Mouse (Mus musculus) ovary, postnatal 14 days (tissue): ENCODE results near the gene Tspan12.
"Not testable (repeated sequence)": the region's sequence is repeated elsewhere in the genome, so short reads cannot be mapped to it uniquely, and the experiment has no call there.

ENCODE experiments used
- DNase-seq: peaks from one replicate; pipeline ENCODE4 v3.0.0; 2022; ENCODE audit warnings: low spot score

The Tspan12 gene

GRCm38 (mm10) chr6:21852344-21852785 lies at the start of gene Tspan12:
TSS of gene Tspan12 (minus strand) at chr6:21852515.
- DNase-seq: no peak

GRCm38 (mm10) chr6:21894451-21894850 lies 42.1 kb upstream of the Tspan12 start:
- peak; percentile 1 for DNase-seq

- no peak for DNase-seq
Measured at GRCm38 (mm10) chr6:21889101-21889500, 36.8 kb upstream of the Tspan12 start.

GRCm38 (mm10) chr6:21887971-21888370 lies 35.7 kb upstream of the Tspan12 start:
- DNase-seq: not testable (repeated sequence)

GRCm38 (mm10) chr6:21879496-21879895 lies 27.2 kb upstream of the Tspan12 start:
- DNase-seq: no peak

- no peak for DNase-seq
Measured at GRCm38 (mm10) chr6:21867310-21867709, 15.0 kb upstream of the Tspan12 start.

- no peak for DNase-seq
Measured at GRCm38 (mm10) chr6:21864179-21864578, 11.9 kb upstream of the Tspan12 start.

GRCm38 (mm10) chr6:21863561-21863960 lies 11.2 kb upstream of the Tspan12 start:
- no peak for DNase-seq

GRCm38 (mm10) chr6:21861316-21861715 lies 9.0 kb upstream of the Tspan12 start:
- DNase-seq: no peak

GRCm38 (mm10) chr6:21857843-21858242 lies 5.5 kb upstream of the Tspan12 start:
- no peak for DNase-seq

GRCm38 (mm10) chr6:21855921-21856320 lies 3.6 kb upstream of the Tspan12 start:
- no peak for DNase-seq

GRCm38 (mm10) chr6:21853342-21853741 lies 1.0 kb upstream of the Tspan12 start:
- DNase-seq: no peak

GRCm38 (mm10) chr6:21851596-21852343 lies 545 bp downstream of the Tspan12 start:
- peak; percentile 51 for DNase-seq

GRCm38 (mm10) chr6:21851346-21851595 lies 1.0 kb downstream of the Tspan12 start:
- no peak for DNase-seq

GRCm38 (mm10) chr6:21850526-21851345 lies 1.6 kb downstream of the Tspan12 start:
- no peak for DNase-seq

GRCm38 (mm10) chr6:21848808-21849207 lies 3.5 kb downstream of the Tspan12 start:
- no peak for DNase-seq

GRCm38 (mm10) chr6:21839976-21840775 lies 12.1 kb downstream of the Tspan12 start:
- no peak for DNase-seq

GRCm38 (mm10) chr6:21839244-21839814 lies 13.0 kb downstream of the Tspan12 start:
- no peak for DNase-seq

GRCm38 (mm10) chr6:21833531-21833930 lies 18.8 kb downstream of the Tspan12 start:
- no peak for DNase-seq

- DNase-seq: no peak
Measured at GRCm38 (mm10) chr6:21831871-21832270, 20.4 kb downstream of the Tspan12 start.

GRCm38 (mm10) chr6:21830931-21831330 lies 21.4 kb downstream of the Tspan12 start:
- no peak for DNase-seq

GRCm38 (mm10) chr6:21829930-21830329 lies 22.4 kb downstream of the Tspan12 start:
- no peak for DNase-seq
